Mouse (Mus musculus): ENCODE data around the gene Sypl. TPM values are rescaled to one million over a fixed set of nuclear protein-coding genes. Genes with fewer than 3 reads are reported as not detected.

Gene Sypl
- polyA plus RNA-seq, 1 experiment from 2014 or later, result 79.6 TPM

DNA sequence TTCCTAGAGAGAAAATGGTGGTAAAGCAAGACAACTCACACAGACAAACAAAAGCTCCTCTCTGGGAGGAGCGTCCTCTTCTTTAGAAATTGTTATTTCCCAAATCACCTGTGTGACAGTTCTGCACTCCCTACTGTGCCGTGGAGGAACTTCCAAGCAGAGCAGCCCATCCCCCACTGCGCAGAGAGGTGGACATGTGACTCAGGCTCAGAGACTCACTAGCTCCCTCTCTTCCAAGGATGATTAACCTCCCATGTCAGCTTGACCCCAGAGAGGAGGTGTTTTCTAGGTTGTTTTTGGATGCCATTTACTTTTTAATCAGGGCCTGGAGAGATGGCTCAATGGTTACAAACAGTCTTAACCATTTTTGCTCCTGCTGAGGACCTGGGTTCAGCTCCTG lies 29.4 kb upstream of the Sypl start:
- Histone ChIP-seq H3K4me1 (peaks cover 12% of the 10 kb centered on the region), H3K4me3 (no peak overlapping the region), H3K4me2 (replicated peaks) (no peak overlapping the region), H3K27me3 (no peaks in the 10 kb centered on the region), H3K27ac (no peak overlapping the region), H3K9me3 (no peaks in the 10 kb centered on the region), H3K9ac (no peak overlapping the region), H3K36me3 (no peaks in the 10 kb centered on the region)
- ATAC-seq (ENCODE audit: low FRiP score, low read depth), result no peak
- 37% methylated on average over 3 of the region's 3 CpGs for WGBS

DNA sequence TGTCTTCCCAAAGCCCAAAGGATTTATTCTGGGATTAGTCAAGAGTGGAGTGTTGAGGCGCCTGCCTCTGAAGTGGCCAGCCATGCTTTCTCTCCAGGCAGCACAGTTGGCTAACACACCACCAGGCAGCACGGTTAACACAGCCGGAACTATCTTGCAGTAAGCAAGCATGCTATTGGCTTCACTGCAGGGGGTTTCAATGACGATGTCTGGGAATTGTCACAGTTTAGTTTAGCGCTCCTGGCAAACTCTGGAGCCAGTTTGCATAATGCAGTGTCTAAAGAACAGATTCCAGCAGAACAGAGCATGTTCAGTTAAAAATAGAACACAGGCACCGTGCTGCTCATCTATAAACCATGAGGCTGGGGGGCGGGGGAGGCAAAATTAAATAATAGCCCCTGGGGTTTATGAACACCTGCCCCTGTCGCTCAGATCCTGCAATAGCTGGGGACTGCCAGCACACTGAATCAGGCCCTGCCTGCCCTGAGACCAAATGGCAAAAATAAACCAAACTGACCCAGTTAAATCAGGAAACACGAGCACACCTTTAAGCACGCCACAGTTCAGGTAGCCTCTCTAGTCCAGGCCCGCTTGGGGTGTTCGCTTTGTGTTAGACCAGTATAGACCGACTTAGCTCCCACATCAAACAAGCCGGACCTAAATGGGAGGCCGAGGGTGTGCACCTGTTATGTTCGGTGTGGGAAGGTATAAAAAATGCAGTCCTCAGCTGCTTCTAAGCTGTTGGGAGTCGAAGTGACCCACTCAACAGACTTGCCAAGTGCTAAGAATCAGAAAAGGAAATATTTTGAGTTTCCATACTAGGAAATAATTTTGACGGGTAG lies 27.1 kb upstream of the Sypl start:
- 0 out of 2 replicates have a peak overlapping the region, but pooled peaks have one; percentile 15 for H3K27ac ChIP-seq
- ATAC-seq (ENCODE audit: low FRiP score, low read depth), result peak; percentile 76
- no peaks in the 10 kb centered on the region for H3K36me3 ChIP-seq
- H3K9ac ChIP-seq, result no peak overlapping the region
- 34% methylated on average over 18 of the region's 18 CpGs for WGBS
- H3K4me2 ChIP-seq (replicated peaks), result peak overlapping the region; percentile 5
- peaks cover 12% of the 10 kb centered on the region for H3K4me1 ChIP-seq
- H3K9me3 ChIP-seq, result no peaks in the 10 kb centered on the region
- no peaks in the 10 kb centered on the region for H3K27me3 ChIP-seq
- no peak overlapping the region for H3K4me3 ChIP-seq

DNA sequence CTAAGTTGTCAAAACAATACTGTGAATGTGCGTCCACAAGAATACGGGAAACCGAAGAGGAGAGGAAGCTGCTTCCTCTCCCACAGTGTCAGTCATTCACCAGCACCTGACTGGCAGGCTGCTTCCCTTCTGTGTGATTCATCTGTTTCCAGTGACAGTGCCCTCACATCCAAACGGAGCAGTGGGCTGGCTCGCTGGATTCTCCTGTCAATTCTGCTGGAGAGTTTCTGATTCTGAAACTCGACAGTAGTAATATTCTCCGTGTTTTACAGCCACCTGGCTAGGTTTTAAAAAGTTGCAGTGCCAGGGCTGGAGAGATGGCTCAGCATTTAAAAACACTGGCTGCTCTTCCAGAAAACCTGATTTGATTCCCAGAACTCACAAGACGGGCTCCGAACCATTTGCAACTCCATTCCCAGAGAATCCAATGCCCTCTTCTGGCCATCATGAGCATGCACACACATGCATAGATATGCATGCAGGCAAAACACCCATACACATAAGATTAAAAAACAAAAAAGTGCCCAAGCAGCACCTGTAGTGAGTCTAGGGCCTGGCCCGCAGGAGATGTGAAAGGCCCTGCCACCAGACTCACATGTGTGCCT lies 26.4 kb upstream of the Sypl start:
- Histone ChIP-seq H3K27ac (no peak overlapping the region), H3K9me3 (no peaks in the 10 kb centered on the region), H3K36me3 (no peaks in the 10 kb centered on the region), H3K4me2 (replicated peaks) (no peak overlapping the region), H3K27me3 (no peaks in the 10 kb centered on the region), H3K4me1 (peaks cover 12% of the 10 kb centered on the region), H3K4me3 (no peak overlapping the region), H3K9ac (no peak overlapping the region)
- ATAC-seq (ENCODE audit: low FRiP score, low read depth), result no peak
- 79% methylated on average over 10 of the region's 10 CpGs for WGBS

DNA sequence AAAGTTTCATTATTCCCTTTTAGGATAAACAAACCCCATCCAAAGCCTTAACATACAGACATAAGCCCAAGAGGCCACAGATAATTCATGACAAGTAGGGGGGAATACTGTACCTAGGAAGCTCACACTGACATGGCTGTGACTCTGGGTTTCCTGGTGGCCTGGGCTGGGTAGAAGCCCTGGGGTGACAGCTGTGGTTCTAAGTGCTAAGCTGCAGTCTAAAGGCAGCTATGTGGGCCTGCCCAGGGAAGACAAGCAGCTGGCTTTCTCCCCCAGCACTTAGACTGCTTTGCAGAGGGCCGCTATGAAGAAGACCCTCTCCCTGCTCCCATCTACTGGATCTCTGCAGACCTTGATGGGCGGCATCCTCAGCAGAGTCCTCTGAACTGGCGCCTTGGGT lies 25.5 kb upstream of the Sypl start:
- peaks cover 12% of the 10 kb centered on the region for H3K4me1 ChIP-seq
- no peak for ATAC-seq (ENCODE audit: low FRiP score, low read depth)
- WGBS, result 71% methylated on average over 3 of the region's 3 CpGs
- no peaks in the 10 kb centered on the region for H3K27me3 ChIP-seq
- no peak overlapping the region for H3K4me2 ChIP-seq (replicated peaks)
- no peak overlapping the region for H3K27ac ChIP-seq
- H3K9me3 ChIP-seq, result no peaks in the 10 kb centered on the region
- no peak overlapping the region for H3K4me3 ChIP-seq
- no peaks in the 10 kb centered on the region for H3K36me3 ChIP-seq
- no peak overlapping the region for H3K9ac ChIP-seq

DNA sequence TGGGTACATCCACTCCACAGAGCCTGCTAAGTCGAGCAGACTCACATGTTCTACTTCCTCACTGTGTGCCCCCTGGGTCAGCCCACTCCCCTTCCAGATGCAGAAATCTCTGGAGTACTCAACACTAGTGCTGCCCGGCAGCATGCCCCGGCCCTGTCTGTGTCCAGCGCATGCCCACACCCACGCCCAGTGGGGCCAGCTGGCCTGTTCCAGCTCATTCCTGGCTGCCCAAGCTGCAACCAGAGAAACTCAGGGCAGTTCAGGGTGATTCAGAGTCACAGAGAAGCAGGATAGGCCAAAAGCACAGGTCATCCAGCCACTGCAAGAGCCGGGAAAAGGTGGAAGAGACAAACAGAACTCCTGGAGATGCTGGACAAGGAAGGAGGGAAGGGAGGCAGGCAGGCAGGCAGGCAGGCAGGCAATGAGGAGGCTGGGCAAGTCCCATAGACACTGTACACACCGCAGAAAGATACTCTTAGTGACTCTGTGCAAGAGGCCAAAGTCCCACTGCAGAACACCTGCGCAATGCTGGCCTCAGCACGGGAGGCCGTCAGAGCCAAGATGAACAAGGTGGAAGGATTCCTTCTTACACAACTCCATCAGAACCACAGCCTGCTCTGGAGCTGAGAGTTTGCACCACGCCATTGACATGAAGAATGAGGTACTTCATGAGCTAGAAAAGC lies 23.7 kb upstream of the Sypl start:
- Histone ChIP-seq H3K4me3 (no peak overlapping the region), H3K9ac (no peak overlapping the region), H3K4me1 (peaks cover 12% of the 10 kb centered on the region), H3K9me3 (no peaks in the 10 kb centered on the region), H3K27ac (no peak overlapping the region), H3K4me2 (replicated peaks) (no peak overlapping the region), H3K36me3 (no peaks in the 10 kb centered on the region), H3K27me3 (no peaks in the 10 kb centered on the region)
- 79% methylated on average over 11 of the region's 11 CpGs for WGBS
- ATAC-seq (ENCODE audit: low FRiP score, low read depth), result no peak

DNA sequence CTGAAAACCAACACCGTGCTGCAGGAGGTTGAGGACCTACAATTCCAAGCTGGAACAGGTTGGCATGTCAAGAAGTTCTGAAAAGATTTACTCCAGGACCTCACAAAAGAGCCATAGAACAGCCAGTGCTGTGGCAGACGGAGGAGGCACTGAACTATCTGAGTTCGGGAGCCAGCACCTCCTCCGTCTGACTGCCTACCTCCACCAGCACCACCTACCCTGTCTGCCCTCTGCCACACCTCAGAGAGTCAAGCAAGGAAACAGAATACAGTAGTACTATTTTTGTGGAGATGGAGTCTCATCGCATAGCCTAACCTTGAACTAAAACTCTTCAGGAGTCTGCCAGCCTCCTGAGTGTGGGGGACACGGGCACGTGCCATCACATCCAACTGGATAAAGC lies 23.1 kb upstream of the Sypl start:
- Histone ChIP-seq H3K4me1 (peaks cover 12% of the 10 kb centered on the region), H3K4me2 (replicated peaks) (no peak overlapping the region), H3K36me3 (no peaks in the 10 kb centered on the region), H3K4me3 (no peak overlapping the region), H3K9me3 (no peaks in the 10 kb centered on the region), H3K9ac (no peak overlapping the region), H3K27ac (no peak overlapping the region), H3K27me3 (no peaks in the 10 kb centered on the region)
- WGBS, result 83% methylated on average over 7 of the region's 7 CpGs
- no peak for ATAC-seq (ENCODE audit: low FRiP score, low read depth)

DNA sequence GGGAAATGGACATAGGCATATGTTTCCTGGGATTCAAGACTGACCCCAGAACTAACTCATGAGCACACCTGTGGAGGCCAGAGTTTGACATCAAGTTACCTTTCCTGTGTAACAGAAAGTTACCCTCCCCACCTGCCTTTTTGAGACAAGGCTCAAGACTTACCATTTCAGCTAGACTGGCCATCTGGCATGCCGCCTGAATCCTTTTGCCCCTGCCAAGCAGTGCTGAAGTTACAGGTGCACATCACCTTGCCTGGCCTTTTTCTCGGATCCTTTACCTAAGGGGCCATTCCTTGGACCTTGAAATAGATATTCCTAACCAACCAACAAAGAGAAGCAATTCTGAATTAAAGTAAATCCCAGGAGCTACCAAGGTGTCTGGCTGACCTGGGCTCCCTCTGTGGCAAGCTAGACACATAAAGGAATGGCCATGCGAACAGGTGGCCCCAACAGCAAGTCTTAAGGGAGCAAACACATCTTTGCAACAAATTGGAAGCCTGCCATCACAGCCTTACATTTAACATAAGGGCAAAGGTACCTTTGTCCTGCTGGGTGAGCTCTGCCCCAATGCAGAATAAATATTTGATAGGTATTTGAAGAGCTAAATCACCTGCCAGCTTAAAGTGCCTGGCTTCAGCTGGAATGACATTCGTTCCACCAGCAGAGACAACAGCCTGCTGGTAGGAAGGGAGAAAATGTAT lies 17.3 kb upstream of the Sypl start:
- 78% methylated on average over 4 of the region's 4 CpGs for WGBS
- no peak overlapping the region for H3K4me2 ChIP-seq (replicated peaks)
- no peaks in the 10 kb centered on the region for H3K27me3 ChIP-seq
- H3K27ac ChIP-seq, result no peak overlapping the region
- no peaks in the 10 kb centered on the region for H3K9me3 ChIP-seq
- no peak overlapping the region for H3K4me3 ChIP-seq
- H3K9ac ChIP-seq, result no peak overlapping the region
- ATAC-seq (ENCODE audit: low FRiP score, low read depth), result no peak
- no peaks in the 10 kb centered on the region for H3K4me1 ChIP-seq
- H3K36me3 ChIP-seq, result no peaks in the 10 kb centered on the region

DNA sequence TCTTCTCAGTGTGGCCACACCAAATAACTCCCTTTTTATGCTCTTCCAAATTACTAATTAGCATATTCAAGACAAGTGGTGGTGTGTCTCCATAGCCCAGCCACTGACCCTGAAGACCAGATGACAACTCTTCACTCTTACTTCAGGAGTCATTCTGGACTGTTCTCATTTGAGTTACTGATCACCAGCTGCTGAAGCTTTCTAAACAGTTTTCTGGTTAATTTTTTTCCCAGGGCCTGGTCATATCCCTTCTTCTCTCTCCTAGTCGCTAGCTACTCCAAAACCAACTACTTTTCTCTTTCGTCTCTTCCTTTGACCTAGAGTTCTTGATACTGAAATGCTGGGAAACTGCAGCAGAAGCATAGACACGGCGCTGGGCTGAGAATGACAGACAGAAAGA lies 12.6 kb upstream of the Sypl start:
- 85% methylated on average over 4 of the region's 4 CpGs for WGBS
- ATAC-seq (ENCODE audit: low FRiP score, low read depth), result no peak
- no peak overlapping the region for H3K4me3 ChIP-seq
- H3K27me3 ChIP-seq, result no peaks in the 10 kb centered on the region
- H3K36me3 ChIP-seq, result no peaks in the 10 kb centered on the region
- H3K9ac ChIP-seq, result no peak overlapping the region
- H3K27ac ChIP-seq, result no peak overlapping the region
- H3K9me3 ChIP-seq, result no peaks in the 10 kb centered on the region
- no peaks in the 10 kb centered on the region for H3K4me1 ChIP-seq
- no peak overlapping the region for H3K4me2 ChIP-seq (replicated peaks)

DNA sequence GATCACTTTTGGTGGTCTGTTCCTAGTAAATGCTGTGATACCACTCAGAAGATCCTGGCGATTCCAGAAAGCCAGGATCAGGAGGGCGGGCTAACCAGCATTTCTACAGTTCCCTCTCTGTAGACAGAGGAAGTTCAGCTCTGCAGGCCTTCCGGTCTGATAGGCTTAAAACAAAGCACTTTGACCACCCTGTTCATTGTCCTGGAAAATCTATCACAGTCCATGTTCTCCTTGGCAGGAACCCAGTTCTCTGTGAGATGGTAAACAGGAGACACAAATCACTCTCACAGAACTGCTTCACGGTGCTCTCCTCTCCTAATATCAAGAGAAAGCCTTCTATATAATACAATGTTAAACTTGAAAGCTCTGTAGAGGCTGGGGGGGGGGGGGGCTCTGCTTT lies 10.3 kb upstream of the Sypl start:
- no peaks in the 10 kb centered on the region for H3K9me3 ChIP-seq
- no peaks in the 10 kb centered on the region for H3K36me3 ChIP-seq
- no peak overlapping the region for H3K4me3 ChIP-seq
- no peak for ATAC-seq (ENCODE audit: low FRiP score, low read depth)
- no peak overlapping the region for H3K27ac ChIP-seq
- H3K4me1 ChIP-seq, result no peaks in the 10 kb centered on the region
- no peaks in the 10 kb centered on the region for H3K27me3 ChIP-seq
- no peak overlapping the region for H3K9ac ChIP-seq
- H3K4me2 ChIP-seq (replicated peaks), result no peak overlapping the region
- 65% methylated on average over 4 of the region's 4 CpGs for WGBS

DNA sequence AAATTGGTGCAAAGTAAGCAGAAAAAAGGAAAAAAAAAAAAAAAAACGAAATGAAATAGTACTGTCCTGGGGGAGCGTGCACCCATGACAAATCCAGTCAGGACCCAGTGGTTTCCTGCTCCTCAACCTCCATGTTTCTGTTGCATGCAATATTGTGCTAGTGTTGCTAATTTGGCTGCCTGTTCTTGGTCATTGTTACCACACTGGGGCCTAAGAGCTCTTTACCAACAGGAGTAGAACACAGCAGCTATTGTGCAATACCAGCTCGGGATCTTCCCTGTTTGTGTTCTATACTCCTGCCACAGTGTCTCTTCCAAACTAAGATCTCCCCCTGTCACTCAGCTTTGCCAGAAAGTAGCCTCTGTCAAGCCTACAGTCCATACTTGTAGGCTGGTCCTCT lies 9.7 kb upstream of the Sypl start:
- no peak overlapping the region for H3K9ac ChIP-seq
- no peaks in the 10 kb centered on the region for H3K4me1 ChIP-seq
- H3K4me3 ChIP-seq, result no peak overlapping the region
- no peak for ATAC-seq (ENCODE audit: low FRiP score, low read depth)
- H3K36me3 ChIP-seq, result no peaks in the 10 kb centered on the region
- H3K4me2 ChIP-seq (replicated peaks), result no peak overlapping the region
- WGBS, result 79% methylated on average over 3 of the region's 3 CpGs
- H3K27me3 ChIP-seq, result no peaks in the 10 kb centered on the region
- H3K9me3 ChIP-seq, result no peaks in the 10 kb centered on the region
- no peak overlapping the region for H3K27ac ChIP-seq

DNA sequence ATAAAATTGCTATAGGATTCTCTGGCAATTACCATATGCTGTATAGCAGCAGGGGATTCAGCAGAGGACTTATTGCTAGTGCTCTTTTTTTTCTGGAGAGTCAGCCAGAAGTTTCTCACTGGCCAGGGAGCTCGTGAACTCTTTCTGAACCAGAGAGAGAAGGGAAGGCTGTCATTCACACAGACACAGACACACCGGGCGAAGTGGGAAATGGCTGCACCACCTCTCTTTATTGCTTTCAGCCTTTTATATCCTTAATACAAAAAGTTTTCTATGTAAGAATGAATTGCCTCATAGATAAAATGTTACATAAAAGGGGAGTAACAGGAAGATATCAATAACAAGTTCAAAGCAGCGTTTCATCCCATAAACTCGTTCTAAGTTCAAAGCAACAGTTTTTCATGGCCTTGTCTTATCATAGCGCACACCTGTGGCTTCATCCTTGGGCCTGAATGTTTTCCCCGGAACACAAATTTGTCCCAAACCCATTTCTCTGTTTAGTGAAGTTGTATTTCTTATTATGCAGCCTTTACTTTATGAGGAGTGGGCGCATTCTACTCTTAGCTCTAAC lies 8.7 kb upstream of the Sypl start:
- WGBS, result 55% methylated on average over 8 of the region's 8 CpGs
- no peaks in the 10 kb centered on the region for H3K9me3 ChIP-seq
- no peaks in the 10 kb centered on the region for H3K27me3 ChIP-seq
- no peaks in the 10 kb centered on the region for H3K4me1 ChIP-seq
- no peak overlapping the region for H3K9ac ChIP-seq
- no peak for ATAC-seq (ENCODE audit: low FRiP score, low read depth)
- H3K27ac ChIP-seq, result no peak overlapping the region
- no peaks in the 10 kb centered on the region for H3K36me3 ChIP-seq
- H3K4me2 ChIP-seq (replicated peaks), result no peak overlapping the region
- no peak overlapping the region for H3K4me3 ChIP-seq

DNA sequence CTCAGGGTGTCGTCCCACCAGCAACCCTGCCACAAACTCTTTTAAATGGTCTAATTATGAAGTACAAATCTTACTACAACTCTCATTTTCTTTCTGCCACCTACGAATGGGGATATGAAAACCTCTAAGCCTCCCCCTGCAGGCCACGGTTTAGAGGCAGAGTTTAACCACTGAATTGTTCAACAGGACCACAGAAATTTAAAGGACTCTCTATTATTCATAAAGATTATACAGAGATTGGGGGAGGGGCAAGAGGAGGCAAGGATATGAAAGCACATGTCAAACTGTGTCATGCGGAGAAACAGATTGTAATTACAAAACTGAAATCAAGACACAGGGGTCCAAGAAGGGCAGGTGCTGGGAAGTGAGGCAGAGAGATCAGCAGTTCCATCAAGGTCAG lies 7.3 kb upstream of the Sypl start:
- 82% methylated on average over 4 of the region's 4 CpGs for WGBS
- H3K27ac ChIP-seq, result no peak overlapping the region
- H3K4me3 ChIP-seq, result no peak overlapping the region
- H3K27me3 ChIP-seq, result no peaks in the 10 kb centered on the region
- H3K9ac ChIP-seq, result no peak overlapping the region
- no peaks in the 10 kb centered on the region for H3K4me1 ChIP-seq
- no peaks in the 10 kb centered on the region for H3K9me3 ChIP-seq
- ATAC-seq (ENCODE audit: low FRiP score, low read depth), result no peak
- H3K36me3 ChIP-seq, result no peaks in the 10 kb centered on the region
- no peak overlapping the region for H3K4me2 ChIP-seq (replicated peaks)

All from limb, embryonic 13.5 days (tissue).